Mouse (Mus musculus): ENCODE results near the gene Slf1. TPM values are rescaled to one million over a fixed set of nuclear protein-coding genes. Genes with fewer than 3 reads are reported as not detected.

Gene Slf1
- polyA plus RNA-seq, 1 experiment from 2014 or later = 20.8 TPM

GRCm38 (mm10) chr13:77018851-77019250 lies 116.4 kb downstream of the Slf1 start:
- Histone ChIP-seq H3K9me3 (ENCODE audit: control insufficient read depth, low read length) (no peaks in the 10 kb centered on the region), H3K4me1 (ENCODE audit: control insufficient read depth, insufficient read depth, low read length) (no peaks in the 10 kb centered on the region), H3K9ac (ENCODE audit: low read depth, low read length) (no peak overlapping the region), H3K4me2 (ENCODE audit: low read depth, low read length) (no peak overlapping the region), H3K27me3 (replicated peaks; ENCODE audit: control insufficient read depth, insufficient read depth, low read length) (no peaks in the 10 kb centered on the region), H3K27ac (ENCODE audit: low read length) (no peak overlapping the region), H3K36me3 (ENCODE audit: control insufficient read depth, insufficient read depth, low read length) (no peaks in the 10 kb centered on the region), H3K4me3 (ENCODE audit: low read length) (no peak overlapping the region)
- no peak for ATAC-seq
- WGBS = 84% methylated on average over 2 of the region's 2 CpGs

GRCm38 (mm10) chr13:77003684-77004083 lies 131.6 kb downstream of the Slf1 start:
- Histone ChIP-seq H3K36me3 (ENCODE audit: control insufficient read depth, insufficient read depth, low read length) (no peaks in the 10 kb centered on the region), H3K9me3 (ENCODE audit: control insufficient read depth, low read length) (no peaks in the 10 kb centered on the region), H3K27ac (ENCODE audit: low read length) (no peak overlapping the region), H3K4me2 (ENCODE audit: low read depth, low read length) (no peak overlapping the region), H3K4me3 (ENCODE audit: low read length) (no peak overlapping the region), H3K9ac (ENCODE audit: low read depth, low read length) (no peak overlapping the region), H3K27me3 (replicated peaks; ENCODE audit: control insufficient read depth, insufficient read depth, low read length) (no peaks in the 10 kb centered on the region), H3K4me1 (ENCODE audit: control insufficient read depth, insufficient read depth, low read length) (no peaks in the 10 kb centered on the region)
- WGBS = 69% methylated on average over 1 of the region's 1 CpGs
- ATAC-seq = no peak

GRCm38 (mm10) chr13:77002628-77003027 lies 132.6 kb downstream of the Slf1 start:
- no peak overlapping the region for H3K4me3 ChIP-seq (ENCODE audit: low read length)
- no peaks in the 10 kb centered on the region for H3K27me3 ChIP-seq (replicated peaks; ENCODE audit: control insufficient read depth, insufficient read depth, low read length)
- H3K9ac ChIP-seq (ENCODE audit: low read depth, low read length) = no peak overlapping the region
- WGBS = 81% methylated on average over 3 of the region's 3 CpGs
- H3K27ac ChIP-seq (ENCODE audit: low read length) = no peak overlapping the region
- no peak for ATAC-seq
- H3K4me1 ChIP-seq (ENCODE audit: control insufficient read depth, insufficient read depth, low read length) = no peaks in the 10 kb centered on the region
- H3K4me2 ChIP-seq (ENCODE audit: low read depth, low read length) = no peak overlapping the region
- no peaks in the 10 kb centered on the region for H3K9me3 ChIP-seq (ENCODE audit: control insufficient read depth, low read length)
- no peaks in the 10 kb centered on the region for H3K36me3 ChIP-seq (ENCODE audit: control insufficient read depth, insufficient read depth, low read length)

Other genes starting within 250 kb of the Slf1 start
- gene 2210408I21Rik, start 67 bp upstream of the Slf1 start, polyA plus RNA-seq (2015; fragmentation: Nextera tagmentation; extraction: Ambion mirVana) = 4.1 and 4.9 TPM in 2 replicates